Mouse (Mus musculus): Measurements from ENCODE around the gene Kat2a. TPM values are rescaled to one million over a fixed set of nuclear protein-coding genes. Genes with fewer than 3 reads are reported as not detected.
"Not testable (repeated sequence)": the region's sequence is repeated elsewhere in the genome, so short reads cannot be mapped to it uniquely, and the experiment has no call there.

Gene Kat2a
- polyA plus RNA-seq, 1 experiment from 2014 or later, result 68.1 TPM

- Histone ChIP-seq H3K27me3 (peaks cover 4% of the 10 kb centered on the region), H3K27ac (no peak overlapping the region)
- 74% methylated on average over 2 of the region's 3 CpGs for WGBS
Observed at GRCm38 (mm10) chr11:100685371-100685770, 26.9 kb downstream of the Kat2a start.

GRCm38 (mm10) chr11:100684084-100684483 is 28.2 kb downstream of the Kat2a start:
- Histone ChIP-seq H3K27me3 (no peaks in the 10 kb centered on the region), H3K36me3 (no peaks in the 10 kb centered on the region), H3K4me2 (no peak overlapping the region), H3K4me1 (no peaks in the 10 kb centered on the region), H3K9me3 (replicated peaks) (no peaks in the 10 kb centered on the region), H3K9ac (no peak overlapping the region), H3K27ac (no peak overlapping the region), H3K4me3 (replicated peaks) (no peak overlapping the region)
- 46% methylated on average over 2 of the region's 2 CpGs for WGBS
- no peak for ATAC-seq (replicated peaks; ENCODE audit: low FRiP score)

More at GRCm38 (mm10) chr11:100685371-100685770, 26.9 kb downstream of the Kat2a start:
- H3K4me3 ChIP-seq (replicated peaks), result no peak overlapping the region
- no peaks in the 10 kb centered on the region for H3K9me3 ChIP-seq (replicated peaks)
- no peak overlapping the region for H3K4me2 ChIP-seq
- H3K9ac ChIP-seq, result no peak overlapping the region
- no peaks in the 10 kb centered on the region for H3K4me1 ChIP-seq
- no peaks in the 10 kb centered on the region for H3K36me3 ChIP-seq
- no peak for ATAC-seq (replicated peaks; ENCODE audit: low FRiP score)

- 77% methylated on average over 5 of the region's 5 CpGs for WGBS
- H3K9me3 ChIP-seq (replicated peaks), result no peaks in the 10 kb centered on the region
- H3K9ac ChIP-seq, result no peak overlapping the region
- no peaks in the 10 kb centered on the region for H3K36me3 ChIP-seq
- no peak overlapping the region for H3K27ac ChIP-seq
- ATAC-seq (replicated peaks; ENCODE audit: low FRiP score), result no peak
- H3K27me3 ChIP-seq, result no peaks in the 10 kb centered on the region
- H3K4me1 ChIP-seq, result no peaks in the 10 kb centered on the region
- no peak overlapping the region for H3K4me3 ChIP-seq (replicated peaks)
- H3K4me2 ChIP-seq, result no peak overlapping the region
Observed at GRCm38 (mm10) chr11:100682526-100682925, 29.7 kb downstream of the Kat2a start.

GRCm38 (mm10) chr11:100681826-100682225 is 30.4 kb downstream of the Kat2a start:
- no peaks in the 10 kb centered on the region for H3K27me3 ChIP-seq
- no peaks in the 10 kb centered on the region for H3K4me1 ChIP-seq
- no peak overlapping the region for H3K9ac ChIP-seq
- no peak for ATAC-seq (replicated peaks; ENCODE audit: low FRiP score)
- H3K27ac ChIP-seq, result no peak overlapping the region
- no peaks in the 10 kb centered on the region for H3K9me3 ChIP-seq (replicated peaks)
- no peaks in the 10 kb centered on the region for H3K36me3 ChIP-seq
- WGBS, result 78% methylated on average over 5 of the region's 5 CpGs
- no peak overlapping the region for H3K4me2 ChIP-seq
- H3K4me3 ChIP-seq (replicated peaks), result no peak overlapping the region

- Histone ChIP-seq H3K9me3 (replicated peaks) (no peaks in the 10 kb centered on the region), H3K36me3 (no peaks in the 10 kb centered on the region), H3K4me3 (replicated peaks) (no peak overlapping the region), H3K4me2 (no peak overlapping the region), H3K4me1 (peaks cover 7% of the 10 kb centered on the region), H3K9ac (no peak overlapping the region), H3K27me3 (peaks cover 20% of the 10 kb centered on the region), H3K27ac (no peak overlapping the region)
- 54% methylated on average over 7 of the region's 7 CpGs for WGBS
- ATAC-seq (replicated peaks; ENCODE audit: low FRiP score), result no peak
Observed at GRCm38 (mm10) chr11:100677810-100678209, 34.5 kb downstream of the Kat2a start.

- no peaks in the 10 kb centered on the region for H3K9me3 ChIP-seq (replicated peaks)
- H3K9ac ChIP-seq, result peak overlapping the region; percentile 3; the same call in 1 of the 2 replicates
- no peak overlapping the region for H3K27ac ChIP-seq
- peak overlapping the region; percentile 40 for H3K4me2 ChIP-seq
- WGBS, result 3% methylated on average over 23 of the region's 23 CpGs
- peaks cover 9% of the 10 kb centered on the region for H3K4me1 ChIP-seq
- H3K36me3 ChIP-seq, result no peaks in the 10 kb centered on the region
- H3K4me3 ChIP-seq (replicated peaks), result 0 out of 2 replicates have a peak overlapping the region, but pooled peaks have one; percentile 2
- no peak; the same call in 1 of the 2 replicates for ATAC-seq (replicated peaks; ENCODE audit: low FRiP score)
- H3K27me3 ChIP-seq, result peaks cover 33% of the 10 kb centered on the region
Observed at GRCm38 (mm10) chr11:100673169-100673568, 39.1 kb downstream of the Kat2a start.

- H3K36me3 ChIP-seq, result no peaks in the 10 kb centered on the region
- no peak for ATAC-seq (replicated peaks; ENCODE audit: low FRiP score)
- no peak overlapping the region for H3K4me2 ChIP-seq
- H3K27me3 ChIP-seq, result peaks cover 33% of the 10 kb centered on the region
- no peak overlapping the region for H3K9ac ChIP-seq
- H3K4me3 ChIP-seq (replicated peaks), result no peak overlapping the region
- 70% methylated on average over 2 of the region's 2 CpGs for WGBS
- H3K9me3 ChIP-seq (replicated peaks), result no peaks in the 10 kb centered on the region
- no peak overlapping the region for H3K27ac ChIP-seq
- H3K4me1 ChIP-seq, result peaks cover 9% of the 10 kb centered on the region
Observed at GRCm38 (mm10) chr11:100671956-100672355, 40.3 kb downstream of the Kat2a start.

GRCm38 (mm10) chr11:100671049-100671448 is 41.2 kb downstream of the Kat2a start:
- Histone ChIP-seq H3K27me3 (peaks cover 33% of the 10 kb centered on the region), H3K4me1 (peaks cover 9% of the 10 kb centered on the region), H3K27ac (no peak overlapping the region), H3K36me3 (no peaks in the 10 kb centered on the region), H3K4me3 (replicated peaks) (no peak overlapping the region), H3K9me3 (replicated peaks) (no peaks in the 10 kb centered on the region), H3K4me2 (no peak overlapping the region), H3K9ac (no peak overlapping the region)
- WGBS, result 65% methylated on average over 1 of the region's 1 CpGs
- no peak for ATAC-seq (replicated peaks; ENCODE audit: low FRiP score)

GRCm38 (mm10) chr11:100659806-100660205 is 52.5 kb downstream of the Kat2a start:
- Histone ChIP-seq H3K4me1 (peaks cover 19% of the 10 kb centered on the region), H3K4me2 (no peak overlapping the region), H3K9ac (no peak overlapping the region), H3K36me3 (no peaks in the 10 kb centered on the region), H3K4me3 (replicated peaks) (no peak overlapping the region), H3K9me3 (replicated peaks) (no peaks in the 10 kb centered on the region), H3K27ac (no peak overlapping the region), H3K27me3 (no peaks in the 10 kb centered on the region)
- 44% methylated on average over 10 of the region's 10 CpGs for WGBS
- ATAC-seq (replicated peaks; ENCODE audit: low FRiP score), result 0 out of 2 replicates have a peak, but pooled peaks have one; percentile 25

GRCm38 (mm10) chr11:100656458-100656857 is 55.8 kb downstream of the Kat2a start:
- peak overlapping the region; percentile 27; the same call in 1 of the 2 replicates for H3K27ac ChIP-seq
- H3K36me3 ChIP-seq, result no peaks in the 10 kb centered on the region
- peaks cover under 1% of the 10 kb centered on the region for H3K27me3 ChIP-seq
- WGBS, result 7% methylated on average over 6 of the region's 6 CpGs
- 0 out of 2 replicates have a peak, but pooled peaks have one; percentile 47 for ATAC-seq (replicated peaks; ENCODE audit: low FRiP score)
- H3K4me2 ChIP-seq, result peak overlapping the region; percentile 39
- H3K9ac ChIP-seq, result no peak overlapping the region
- H3K4me3 ChIP-seq (replicated peaks), result no peak overlapping the region
- H3K4me1 ChIP-seq, result peaks cover 23% of the 10 kb centered on the region
- no peaks in the 10 kb centered on the region for H3K9me3 ChIP-seq (replicated peaks)

GRCm38 (mm10) chr11:100655589-100655988 is 56.7 kb downstream of the Kat2a start:
- whole genome bisulfite sequencing, result 59% methylated on average over 3 of the region's 3 CpGs
- not testable (repeated sequence) for H3K27me3 ChIP-seq; H3K9ac ChIP-seq; H3K27ac ChIP-seq; H3K36me3 ChIP-seq; ATAC-seq (replicated peaks; ENCODE audit: low FRiP score); H3K4me3 ChIP-seq (replicated peaks); H3K9me3 ChIP-seq (replicated peaks); H3K4me2 ChIP-seq
- peaks cover 31% of the 10 kb centered on the region for H3K4me1 ChIP-seq

Measured in kidney, embryonic 15.5 days (tissue).